Mouse (Mus musculus) embryonic facial prominence, embryonic 11.5 days (tissue): ENCODE measurements around the gene Abcc9. TPM values are rescaled to one million over a fixed set of nuclear protein-coding genes. Genes with fewer than 3 reads are reported as not detected.

Experiments used
- ATAC-seq: fragments of 200-750 bp; cut with Nextera tagmentation; replicated peaks from 2 replicates; pipeline ENCODE4 v1.8.0; 2017; ENCODE audit warnings: low read depth; ENCODE audit not compliant: insufficient number of reproducible peaks, low FRiP score, low TSS enrichment
- DNase-seq: peaks from one replicate; pipeline ENCODE4 v3.0.0-alpha.2; 2015; ENCODE audit warnings: low spot score
- H3K27ac ChIP-seq: fragments of 300-500 bp; sonication (generic); replicated peaks from 2 replicates; pipeline ENCODE4 v1.5.1; 2014; ENCODE audit warnings: mild to moderate bottlenecking, low read depth, low read length, control low read depth
- H3K27me3 ChIP-seq: fragments of 300-500 bp; sonication (generic); 2 replicates; pipeline ENCODE4 v1.6.1; 2014; ENCODE audit warnings: mild to moderate bottlenecking, low read length, moderate library complexity, mixed read lengths; ENCODE audit not compliant: control insufficient read depth, insufficient read depth
- H3K36me3 ChIP-seq: fragments of 300-500 bp; sonication (generic); replicated peaks from 2 replicates; pipeline ENCODE4 v1.6.1; 2014; ENCODE audit warnings: low read depth, mild to moderate bottlenecking, low read length, moderate library complexity, mixed read lengths; ENCODE audit not compliant: control insufficient read depth, insufficient read depth
- H3K4me1 ChIP-seq: fragments of 300-500 bp; sonication (generic); 2 replicates; pipeline ENCODE4 v1.6.1; 2014; ENCODE audit warnings: low read length, mixed read lengths; ENCODE audit not compliant: control insufficient read depth, insufficient read depth
- H3K4me2 ChIP-seq: fragments of 300-500 bp; sonication (generic); 2 replicates; pipeline ENCODE4 v1.6.1; 2014; ENCODE audit warnings: low read depth, mild to moderate bottlenecking, control low read depth, low read length, moderate library complexity
- H3K4me3 ChIP-seq: fragments of 300-500 bp; sonication (generic); 2 replicates; pipeline ENCODE4 v1.5.1; 2014; ENCODE audit warnings: low read depth, low read length, control low read depth
- H3K9ac ChIP-seq: fragments of 300-500 bp; sonication (generic); replicated peaks from 2 replicates; pipeline ENCODE4 v1.6.1; 2014; ENCODE audit warnings: mild to moderate bottlenecking, control low read depth, low read length
- H3K9me3 ChIP-seq: fragments of 300-500 bp; sonication (generic); replicated peaks from 2 replicates; pipeline ENCODE4 v1.6.1; 2016; ENCODE audit warnings: mild to moderate bottlenecking, low read length, inconsistent platforms, mixed read lengths; ENCODE audit not compliant: control insufficient read depth
- WGBS: fragments of 180-500 bp; shearing (Covaris S2); extraction: QIAGEN DNeasy Blood & Tissue Kit; methylation state at CpG from one replicate; pipeline ENCODE4 v1.1.7; 2014; 5-methylcytosine and 5-hydroxymethylcytosine counted together
- polyA plus RNA-seq: library from polyadenylated mRNA; unstranded; fragments of >200 nt; fragmentation: Nextera tagmentation; extraction: Ambion mirVana; gene quantifications from 2 replicates; pipeline ENCODE4 v1.2.1, GENCODE M21; 2014

Gene Abcc9
- polyA plus RNA-seq, result 1.8 and 2.0 TPM in 2 replicates

- 7% methylated on average over 36 of the region's 36 CpGs for WGBS
- DNase-seq, result peak; percentile 71
- no peaks in the 10 kb centered on the region for H3K9me3 ChIP-seq
- no peaks in the 10 kb centered on the region for H3K27me3 ChIP-seq
- no peaks in the 10 kb centered on the region for H3K4me1 ChIP-seq
- H3K4me2 ChIP-seq, result peak within 1 kb of the TSS; percentile 83
- no peak within 1 kb of the TSS; the same call in 1 of the 2 replicates for H3K27ac ChIP-seq
- ATAC-seq, result peak; percentile 72
- no peaks in the 10 kb centered on the region for H3K36me3 ChIP-seq
- peak within 1 kb of the TSS; percentile 41 for H3K4me3 ChIP-seq
- peak within 1 kb of the TSS; percentile 43 for H3K9ac ChIP-seq
These were observed at the start of gene Abcc9 for GRCm38 (mm10) chr6:142701652-142702637. Abcc9 (minus strand) TSS chr6:142702315.

DNA sequence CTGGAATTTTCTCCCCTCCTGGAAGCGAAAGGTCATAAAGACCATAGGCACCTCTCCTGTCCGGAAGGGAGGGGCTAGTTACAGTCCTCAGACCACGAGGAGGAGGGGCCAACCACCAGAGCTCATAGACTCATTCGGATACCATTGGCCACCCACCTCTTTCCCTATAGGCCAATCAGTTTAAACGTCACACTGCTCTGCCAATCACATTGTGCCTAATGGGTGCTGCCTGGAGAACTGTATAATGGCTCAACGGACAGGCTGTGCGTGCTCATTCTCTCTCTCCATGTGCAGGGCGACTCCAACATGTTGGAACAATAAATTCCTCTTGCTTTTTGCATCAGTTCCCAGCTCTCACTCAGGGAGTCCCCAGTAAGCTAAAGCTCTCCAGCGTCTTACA lies 49.2 kb upstream of the Abcc9 start:
- Histone ChIP-seq H3K36me3 (no peaks in the 10 kb centered on the region), H3K4me2 (no peak overlapping the region), H3K9me3 (no peaks in the 10 kb centered on the region), H3K9ac (no peak overlapping the region), H3K27me3 (no peaks in the 10 kb centered on the region), H3K27ac (no peak overlapping the region), H3K4me3 (no peak overlapping the region), H3K4me1 (no peaks in the 10 kb centered on the region)
- DNase-seq, result peak; percentile 7
- WGBS, result 49% methylated on average over 9 of the region's 9 CpGs
- ATAC-seq, result no peak

GRCm38 (mm10) chr6:142748057-142748708 lies 46.1 kb upstream of the Abcc9 start:
- ATAC-seq, result no peak
- Histone ChIP-seq H3K4me3 (no peak overlapping the region), H3K4me1 (no peaks in the 10 kb centered on the region), H3K27ac (no peak overlapping the region), H3K36me3 (no peaks in the 10 kb centered on the region), H3K9ac (no peak overlapping the region), H3K4me2 (no peak overlapping the region), H3K27me3 (no peaks in the 10 kb centered on the region), H3K9me3 (no peaks in the 10 kb centered on the region)
- WGBS, result 82% methylated on average over 8 of the region's 8 CpGs
- no peak for DNase-seq

GRCm38 (mm10) chr6:142747165-142747564 lies 45.0 kb upstream of the Abcc9 start:
- H3K4me2 ChIP-seq, result no peak overlapping the region
- WGBS, result 86% methylated on average over 2 of the region's 2 CpGs
- no peak overlapping the region for H3K4me3 ChIP-seq
- H3K4me1 ChIP-seq, result no peaks in the 10 kb centered on the region
- no peaks in the 10 kb centered on the region for H3K36me3 ChIP-seq
- H3K9me3 ChIP-seq, result no peaks in the 10 kb centered on the region
- no peak overlapping the region for H3K9ac ChIP-seq
- no peak overlapping the region for H3K27ac ChIP-seq
- H3K27me3 ChIP-seq, result no peaks in the 10 kb centered on the region
- DNase-seq (no peak), ATAC-seq (no peak)

DNA sequence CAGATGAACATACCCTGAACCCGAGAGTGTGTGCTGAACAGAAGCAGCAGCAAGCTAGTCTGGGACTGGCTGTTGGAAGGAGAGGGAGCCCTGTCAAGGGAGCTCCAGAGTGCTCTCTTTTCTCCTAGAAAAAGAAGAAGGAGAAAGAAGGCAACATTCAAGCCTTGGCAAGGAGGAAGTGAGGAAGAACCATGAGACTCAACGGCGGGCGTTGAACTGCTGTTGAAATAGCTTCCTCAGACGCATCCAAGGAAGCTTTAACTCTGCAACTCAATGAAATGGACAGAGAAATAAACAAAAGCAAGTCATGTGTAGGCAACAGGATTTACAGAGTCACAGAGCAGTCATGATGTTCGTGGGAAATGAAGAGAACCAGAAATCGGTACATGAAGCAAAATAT lies 44.6 kb upstream of the Abcc9 start:
- ATAC-seq, result no peak
- no peak overlapping the region for H3K4me3 ChIP-seq
- no peaks in the 10 kb centered on the region for H3K27me3 ChIP-seq
- H3K9ac ChIP-seq, result no peak overlapping the region
- no peaks in the 10 kb centered on the region for H3K4me1 ChIP-seq
- H3K27ac ChIP-seq, result no peak overlapping the region
- H3K9me3 ChIP-seq, result no peaks in the 10 kb centered on the region
- DNase-seq, result no peak
- H3K4me2 ChIP-seq, result no peak overlapping the region
- 78% methylated on average over 7 of the region's 7 CpGs for WGBS
- H3K36me3 ChIP-seq, result no peaks in the 10 kb centered on the region

- 93% methylated on average over 5 of the region's 5 CpGs for WGBS
- no peak overlapping the region for H3K4me3 ChIP-seq
- no peak overlapping the region for H3K4me2 ChIP-seq
- no peak for ATAC-seq
- no peak for DNase-seq
- no peaks in the 10 kb centered on the region for H3K4me1 ChIP-seq
- no peaks in the 10 kb centered on the region for H3K36me3 ChIP-seq
- no peaks in the 10 kb centered on the region for H3K27me3 ChIP-seq
- no peak overlapping the region for H3K9ac ChIP-seq
- H3K27ac ChIP-seq, result no peak overlapping the region
- H3K9me3 ChIP-seq, result no peaks in the 10 kb centered on the region
These were observed 43.4 kb upstream of the Abcc9 start for GRCm38 (mm10) chr6:142745484-142745883.

GRCm38 (mm10) chr6:142743193-142743592 lies 41.1 kb upstream of the Abcc9 start:
- ATAC-seq (no peak), DNase-seq (no peak)
- Histone ChIP-seq H3K27ac (no peak overlapping the region), H3K36me3 (no peaks in the 10 kb centered on the region), H3K4me3 (no peak overlapping the region), H3K9me3 (no peaks in the 10 kb centered on the region), H3K4me2 (no peak overlapping the region), H3K9ac (no peak overlapping the region), H3K4me1 (no peaks in the 10 kb centered on the region), H3K27me3 (no peaks in the 10 kb centered on the region)
- WGBS, result 64% methylated on average over 4 of the region's 4 CpGs

DNA sequence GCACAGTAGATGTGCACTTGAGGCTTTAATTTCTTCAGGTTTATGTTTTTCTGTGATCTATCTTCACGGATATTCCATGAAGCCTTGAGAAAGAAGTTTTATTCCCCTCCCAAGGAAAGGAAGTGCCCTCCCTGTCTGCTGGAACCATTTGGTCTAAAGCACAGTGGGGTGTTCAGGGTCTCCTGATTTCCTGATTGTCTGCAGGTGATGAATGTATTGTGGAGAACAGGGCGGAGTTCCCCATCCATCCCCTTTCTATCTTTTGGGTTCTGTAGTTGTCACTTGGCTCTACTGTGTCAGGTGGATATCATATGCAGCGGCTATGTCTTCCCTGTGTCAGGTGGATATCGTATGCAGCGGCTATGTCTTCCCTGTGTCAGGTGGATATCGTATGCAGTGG lies 39.6 kb upstream of the Abcc9 start:
- Histone ChIP-seq H3K36me3 (no peaks in the 10 kb centered on the region), H3K4me3 (no peak overlapping the region), H3K27ac (no peak overlapping the region), H3K4me2 (no peak overlapping the region), H3K27me3 (no peaks in the 10 kb centered on the region), H3K9me3 (no peaks in the 10 kb centered on the region), H3K9ac (no peak overlapping the region), H3K4me1 (no peaks in the 10 kb centered on the region)
- ATAC-seq, result no peak
- 89% methylated on average over 6 of the region's 6 CpGs for WGBS
- no peak for DNase-seq
